Mouse (Mus musculus): ENCODE measurements around the gene Cacng7. TPM values are rescaled to one million over a fixed set of nuclear protein-coding genes. Genes with fewer than 3 reads are reported as not detected.

Gene Cacng7
- not detected for polyA plus RNA-seq (2017; shearing (Covaris generic))

DNA sequence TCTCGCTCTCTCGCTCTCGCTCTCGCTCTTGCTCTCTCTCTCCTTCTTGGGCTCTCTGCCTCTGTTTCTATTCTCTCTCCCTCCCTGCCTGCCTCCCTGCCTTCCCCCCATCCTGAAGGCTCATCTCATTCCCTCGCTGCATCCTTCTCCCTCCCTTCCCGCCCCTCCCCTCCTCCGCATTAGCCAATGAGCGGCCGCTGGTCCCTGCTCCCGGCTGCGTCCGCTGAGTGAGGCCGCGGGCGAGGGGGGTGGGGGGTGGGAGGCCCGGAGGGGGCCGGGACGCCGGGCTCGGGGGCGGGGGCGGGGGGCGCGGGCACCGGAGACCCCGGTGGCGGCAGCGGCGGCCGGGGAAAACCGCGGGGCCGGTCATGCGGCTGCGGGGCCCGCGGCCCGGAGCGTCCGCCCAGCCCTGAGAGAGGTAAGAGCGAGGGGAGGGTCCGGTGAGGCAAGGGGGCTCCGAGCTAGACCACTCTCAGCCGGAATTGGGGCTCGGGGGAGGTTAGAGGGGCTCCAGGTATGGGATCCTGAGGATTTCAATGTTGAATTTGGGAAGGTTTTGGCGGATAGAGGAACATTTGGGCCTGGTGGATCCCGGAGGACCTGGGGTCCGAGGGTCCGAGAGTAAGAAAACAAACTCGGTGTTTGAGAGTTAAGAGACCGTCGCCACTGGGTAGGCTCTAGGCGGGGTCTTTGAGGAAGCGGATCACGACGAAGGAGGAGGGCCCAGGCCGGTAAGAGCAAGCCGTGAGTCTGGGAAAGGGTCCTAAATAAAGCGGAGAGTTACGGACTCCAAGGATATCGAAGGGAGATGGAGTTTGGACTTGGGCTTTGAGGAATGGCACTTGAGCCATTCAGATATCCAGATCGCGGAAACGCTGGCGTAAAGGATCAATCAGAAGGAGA is at the start of gene Cacng7:
Gene Cacng7, plus strand, starts transcription at position 337 of the 903 bp plus-strand sequence.

DNA sequence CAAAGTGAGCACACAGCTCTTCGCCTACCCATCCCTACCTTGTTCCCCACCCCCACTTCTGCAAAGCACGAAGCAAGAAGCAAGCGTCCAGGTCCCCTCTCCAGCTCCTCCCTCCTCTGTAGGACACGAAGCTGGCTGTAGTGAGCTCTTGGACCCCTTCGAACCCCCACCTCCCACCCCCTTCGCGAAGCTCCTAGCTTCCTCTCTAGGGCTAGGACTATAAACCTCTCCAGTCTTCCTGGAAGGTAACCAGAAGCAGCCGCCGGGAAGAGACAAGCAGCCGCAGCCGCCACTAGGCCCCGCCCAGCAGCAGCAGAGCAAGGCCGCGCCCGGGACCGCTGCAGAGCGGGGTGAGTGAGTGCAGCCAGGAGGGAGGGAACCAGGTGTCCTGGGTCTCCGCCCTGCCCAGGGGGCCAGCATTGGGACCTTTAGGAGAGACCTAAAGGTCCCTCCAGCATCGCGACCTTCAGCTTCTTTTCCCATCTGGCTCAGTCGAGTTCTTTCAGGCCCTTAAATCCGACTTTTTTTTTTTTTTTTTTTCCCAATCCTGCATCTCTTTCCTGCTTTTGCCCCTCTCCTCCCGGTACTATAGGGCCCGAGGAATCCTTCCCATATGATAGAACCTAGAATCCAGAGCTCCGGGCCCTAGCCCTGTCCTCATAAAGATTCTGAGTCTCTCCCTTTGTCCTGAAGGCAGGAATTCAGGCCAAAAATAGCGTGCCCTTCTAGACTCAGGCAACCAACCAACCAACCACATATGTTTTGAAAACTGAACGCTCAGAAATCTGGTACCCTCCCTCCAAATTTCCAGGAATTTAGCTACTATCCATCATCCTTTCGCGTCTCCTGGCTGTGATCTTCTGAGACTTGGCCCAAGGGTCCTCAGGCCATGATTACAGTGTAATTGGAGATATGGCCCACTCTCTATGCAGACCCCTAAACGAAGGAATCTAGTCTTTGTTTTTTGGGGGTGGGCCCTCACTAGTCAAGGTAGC is 43.5 kb upstream of the Cacng7 start, which contains the start of the genes Myadm and Prkcg:
Gene Myadm, plus strand, starts transcription at position 105 of the 995 bp plus-strand sequence.
Gene Prkcg, plus strand, starts transcription at position 204 of the 995 bp plus-strand sequence.

DNA sequence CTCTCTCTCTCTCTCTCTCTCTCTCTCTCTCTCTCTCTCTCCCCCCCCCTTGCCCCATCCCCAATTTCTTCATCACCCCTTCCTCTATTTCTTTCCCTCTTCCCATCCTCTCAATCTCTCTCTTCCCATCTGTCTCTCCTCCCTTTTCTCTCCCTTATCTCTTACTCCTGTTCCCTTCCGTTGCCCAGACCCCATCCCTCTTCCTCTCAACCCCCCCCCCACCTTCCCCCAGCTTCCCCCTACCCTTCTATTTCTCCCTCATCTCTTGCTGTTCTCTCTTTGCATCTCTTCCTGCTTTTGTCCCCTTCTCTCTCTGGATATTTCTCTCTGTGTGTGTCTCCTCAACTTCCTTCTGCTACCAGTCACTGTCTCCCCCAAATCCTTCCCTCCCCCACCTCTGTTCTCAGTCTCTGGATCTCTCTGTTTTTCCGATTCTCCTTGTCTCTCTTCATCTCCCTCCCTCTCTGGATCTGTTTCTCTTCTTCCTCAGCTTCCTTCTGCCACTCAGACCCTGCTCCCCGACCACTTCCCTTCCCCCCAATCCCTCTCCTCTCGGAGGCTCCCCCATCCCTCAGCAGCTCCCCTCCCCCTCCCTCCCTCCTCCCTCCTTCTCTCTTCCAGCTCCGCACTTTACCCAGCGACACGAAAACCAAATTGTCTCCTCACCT is 57.8 kb downstream of the Cacng7 start, which contains the start of gene Cacng8:
Gene Cacng8, plus strand, starts transcription at position 271 of the 668 bp plus-strand sequence.

Other genes with a start within 250 kb of the Cacng7 start
- not detected for gene AU018091, start 163.8 kb upstream of the Cacng7 start, polyA plus RNA-seq (2017; shearing (Covaris generic))
- not detected for gene Nlrp12, start 83.2 kb upstream of the Cacng7 start, polyA plus RNA-seq (2017; shearing (Covaris generic))
- gene Myadm, start 43.9 kb upstream of the Cacng7 start, polyA plus RNA-seq (2017; shearing (Covaris generic)) = 14.6 TPM
- gene Prkcg, start 43.8 kb upstream of the Cacng7 start, polyA plus RNA-seq (2017; shearing (Covaris generic)) = 0.28 TPM
- not detected for gene Cacng8, start 57.7 kb downstream of the Cacng7 start, polyA plus RNA-seq (2017; shearing (Covaris generic))
- gene Cacng6, start 91.2 kb downstream of the Cacng7 start, polyA plus RNA-seq (2017; shearing (Covaris generic)) = not detected
- gene Tarm1, start 169.7 kb downstream of the Cacng7 start, polyA plus RNA-seq (2017; shearing (Covaris generic)) = not detected

Measured in activated CD4-positive, CD25-positive, alpha-beta regulatory T cell, adult 9 weeks (primary cell).